Mouse (Mus musculus) embryo, embryonic 11 days (tissue): ENCODE measurements around the gene Arhgap4.
A peak's percentile ranks its signal among the peaks of the same experiment; 100 is the strongest.

ENCODE experiments used
- DNase-seq: peaks from one replicate; pipeline ENCODE4 v3.0.0-alpha.2; 2015

Gene Arhgap4

DNA sequence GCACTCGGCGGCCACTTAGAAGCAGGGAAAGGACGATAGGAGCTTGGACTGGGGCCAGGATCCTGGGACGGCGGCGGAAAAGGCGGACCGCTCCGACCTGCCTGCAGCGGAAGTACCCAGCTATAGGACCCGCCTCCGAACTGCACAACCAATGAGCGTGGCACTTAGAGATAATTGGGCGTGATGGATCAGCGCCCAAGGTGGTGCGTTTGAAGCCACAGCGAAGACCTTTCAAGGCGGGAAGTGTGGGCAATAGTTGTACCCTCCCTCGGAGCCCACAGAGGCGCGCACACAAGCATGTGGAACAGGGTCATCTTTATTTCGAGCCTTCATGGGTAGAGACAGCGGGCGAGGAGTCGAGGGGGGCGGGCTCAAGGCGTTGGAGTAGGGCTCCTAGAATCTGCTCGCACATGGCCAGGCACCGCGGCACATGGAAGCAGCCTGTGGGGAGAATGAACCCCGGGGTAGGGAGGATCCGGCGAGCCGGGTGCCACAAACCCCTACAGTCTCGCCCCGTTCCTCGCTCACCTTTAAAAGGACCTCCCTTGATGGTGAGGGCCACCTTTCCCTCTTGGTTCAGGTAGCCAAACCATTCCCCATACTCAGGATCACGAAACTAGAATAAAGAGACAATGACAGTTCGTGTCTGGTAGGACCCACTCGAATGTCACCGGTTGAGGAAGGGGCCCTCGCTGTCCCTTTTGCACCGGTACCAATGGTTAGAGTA, at the start of gene Arhgap4, which contains the start of gene Naa10:
Gene Arhgap4 (minus strand): TSS at position 48 of the 727 bp plus-strand sequence.
Gene Naa10 (minus strand): TSS at position 122 of the 727 bp plus-strand sequence.
- DNase-seq, result peak; percentile 91

DNA sequence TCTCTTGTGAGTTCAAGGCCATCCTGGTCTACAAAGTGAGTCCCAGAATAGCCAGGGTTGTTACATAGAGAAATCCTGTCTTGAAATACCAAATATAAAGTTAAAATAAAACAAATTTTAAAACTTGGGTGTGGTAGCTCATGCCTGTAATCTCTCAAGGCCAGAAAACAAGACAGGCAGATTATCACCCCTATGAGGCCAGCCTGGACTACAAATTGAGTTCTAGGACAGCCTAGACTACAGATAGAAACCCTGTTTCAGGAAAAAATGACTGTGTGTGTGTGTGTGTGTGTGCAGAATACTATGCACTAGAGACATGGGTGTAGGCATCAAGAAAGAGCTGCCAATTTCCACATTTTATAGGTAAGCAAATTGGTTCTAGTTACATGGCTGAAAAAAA, 49.1 kb upstream of the Arhgap4 start:
- DNase-seq, result no peak

DNA sequence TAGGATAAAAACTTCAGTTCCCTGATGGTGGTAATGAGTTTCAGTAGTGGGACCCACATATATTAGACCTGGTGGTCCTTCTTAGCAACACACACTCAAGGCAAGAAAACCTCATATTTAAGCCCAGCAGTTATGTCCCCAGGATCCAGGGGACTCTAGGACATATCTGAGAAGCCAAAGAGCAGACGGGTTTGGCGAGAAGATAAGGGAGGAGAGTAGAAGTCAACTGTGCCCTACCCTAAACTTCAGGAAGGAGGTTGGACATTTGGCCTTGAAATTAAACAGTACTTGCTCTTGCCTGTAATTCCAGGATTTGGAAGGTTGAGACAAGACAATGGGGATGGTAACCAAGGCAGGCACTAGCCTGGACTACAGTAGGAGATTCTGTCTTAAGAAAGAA, 48.1 kb upstream of the Arhgap4 start:
- DNase-seq, result no peak

DNA sequence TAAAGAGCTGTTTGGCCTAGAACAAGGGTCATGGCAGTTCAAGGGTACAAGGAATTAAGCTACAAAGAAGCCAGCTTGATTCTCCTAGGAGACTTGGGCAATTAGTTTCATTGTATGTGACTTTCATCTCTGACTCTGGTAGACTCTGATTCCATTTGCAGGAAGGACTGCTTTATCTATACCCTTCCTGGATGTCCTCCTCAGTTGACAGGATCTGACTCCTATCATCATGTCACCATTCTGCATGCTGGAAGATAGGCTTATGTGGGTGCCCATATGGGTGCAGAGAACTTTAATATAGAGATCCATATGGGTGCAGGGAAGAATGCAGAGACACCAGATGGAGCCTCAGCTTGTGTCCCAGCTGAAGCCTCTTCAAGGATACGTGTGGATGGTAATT, 47.5 kb upstream of the Arhgap4 start:
- no peak for DNase-seq

DNA sequence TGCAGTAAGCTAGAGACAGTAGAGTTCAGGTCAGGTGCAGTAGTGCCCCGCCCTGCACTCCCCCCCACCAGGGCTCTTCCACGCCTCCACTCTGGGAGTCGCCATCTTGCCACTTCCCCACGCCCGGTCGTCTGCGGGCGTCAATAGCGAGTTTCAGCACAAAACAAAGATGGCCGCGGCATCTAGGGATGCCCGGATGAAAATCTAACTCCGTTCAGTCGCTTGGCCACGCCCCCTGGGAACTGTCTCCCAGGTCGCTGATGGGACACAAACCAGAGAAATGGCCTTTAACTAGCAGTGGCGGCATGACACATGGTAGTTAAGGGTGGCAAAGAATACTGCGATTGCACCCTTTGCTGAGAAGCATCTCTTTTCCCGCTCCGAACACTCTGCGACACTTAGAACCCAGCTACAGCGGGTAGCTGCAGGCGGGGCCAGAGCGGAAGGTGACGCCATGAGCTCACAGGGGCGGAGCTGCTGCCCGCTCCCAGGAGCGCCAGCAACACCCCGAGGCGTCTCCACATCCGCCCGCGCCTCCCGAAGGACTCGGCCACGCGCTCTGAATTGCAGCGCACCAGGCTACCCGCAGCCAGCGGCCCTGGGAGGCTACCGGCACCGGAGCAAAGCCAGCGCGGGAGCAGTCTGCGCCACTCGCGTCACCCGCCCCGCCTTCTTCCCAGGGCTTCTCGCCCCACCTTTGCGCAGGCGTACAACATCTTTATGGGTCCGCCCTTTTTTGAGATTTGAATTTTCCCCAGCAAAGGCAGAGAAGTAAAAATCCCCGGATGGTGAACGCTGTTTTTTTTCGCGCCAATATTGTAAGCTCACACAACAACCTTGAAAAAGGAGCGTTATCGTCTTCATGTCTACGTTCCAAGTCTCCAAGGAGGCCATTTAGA, 45.8 kb upstream of the Arhgap4 start:
- peak; percentile 93 for DNase-seq

DNA sequence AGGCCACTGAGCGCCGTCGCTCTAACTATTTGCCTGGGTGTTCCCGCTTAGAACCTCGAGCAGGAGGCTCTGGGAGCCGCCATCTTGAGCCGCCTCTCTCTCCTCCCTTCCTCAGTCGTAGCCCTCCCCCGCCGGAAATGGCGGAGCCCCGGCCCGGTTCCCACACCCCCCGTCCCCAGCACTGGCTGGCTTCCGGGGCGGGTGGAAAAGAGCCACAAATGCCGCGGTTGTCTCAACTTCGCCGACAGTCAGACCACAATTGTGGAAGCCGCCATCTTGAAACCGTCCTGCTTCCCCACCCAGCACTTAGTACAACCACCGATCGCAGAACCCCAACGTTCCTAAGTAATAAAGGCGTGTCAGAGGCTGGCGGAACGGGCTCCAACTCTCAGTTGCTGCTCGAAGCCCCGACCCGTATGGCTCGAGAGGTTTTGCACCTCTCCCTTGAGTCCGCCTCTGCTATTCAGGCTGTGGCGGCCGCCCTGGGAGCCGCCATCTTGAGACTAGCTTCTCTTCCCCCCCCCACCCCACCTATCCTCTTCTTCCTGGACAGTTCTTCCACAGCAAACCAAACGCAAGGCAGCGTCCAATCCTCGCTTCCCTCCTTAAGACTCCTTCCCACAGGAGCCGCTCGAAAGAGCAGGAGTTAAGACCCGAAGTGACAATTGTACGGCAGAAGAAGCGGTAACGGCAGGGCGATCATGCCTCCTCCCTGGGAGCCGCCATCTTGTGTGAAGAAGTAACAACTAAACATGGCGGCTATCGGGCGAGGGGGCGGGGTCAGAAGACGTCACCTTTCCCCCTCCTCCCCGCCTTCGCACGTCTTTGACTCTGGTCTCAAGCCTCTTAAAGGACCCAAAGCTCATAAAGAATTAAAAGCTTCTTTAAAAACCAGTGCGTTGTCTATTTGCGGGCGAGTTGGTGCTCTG, 44.8 kb upstream of the Arhgap4 start, which contains the start of gene Hcfc1:
Gene Hcfc1 (minus strand): TSS at position 110 of the 929 bp plus-strand sequence.
- peak; percentile 88 for DNase-seq

DNA sequence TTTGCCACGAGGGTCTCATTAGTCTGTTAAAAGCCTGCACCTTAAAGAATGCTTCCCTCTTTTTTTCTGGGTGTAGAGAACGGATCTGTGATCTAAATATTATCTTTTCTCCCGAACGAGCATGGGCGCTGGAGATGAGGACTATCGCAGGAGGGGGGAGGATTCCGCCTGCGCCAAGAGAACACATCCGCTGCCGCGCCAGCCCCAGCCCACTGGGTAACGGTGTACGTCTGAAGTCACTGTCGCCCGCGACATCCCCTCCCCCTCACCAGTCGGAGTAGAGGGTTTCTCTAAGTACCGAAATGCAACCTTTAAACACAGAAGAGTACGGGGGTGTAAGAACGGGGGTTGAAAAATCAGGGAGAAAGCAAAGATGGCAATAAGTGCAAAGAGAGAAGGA, 43.6 kb upstream of the Arhgap4 start:
- DNase-seq, result peak; percentile 32

DNA sequence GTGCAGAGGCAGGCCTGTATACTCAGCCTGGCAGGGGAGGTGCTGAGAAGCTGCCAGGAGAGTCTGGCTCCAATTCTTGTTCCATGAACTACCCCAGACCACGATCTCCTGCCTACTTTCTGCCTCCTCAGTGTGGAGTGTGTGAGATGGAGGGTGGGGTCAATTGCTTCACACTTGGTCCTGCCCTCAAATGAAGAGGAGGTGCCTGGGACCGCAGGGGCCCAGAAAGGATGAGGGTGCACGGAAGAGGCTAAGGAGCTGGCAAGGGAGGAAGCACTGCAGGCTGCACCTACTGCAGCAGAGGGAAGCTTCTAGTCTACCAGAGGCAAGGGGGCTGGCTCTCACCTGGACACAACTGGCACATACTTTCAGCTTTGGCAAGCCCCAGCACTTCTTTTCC, 42.7 kb upstream of the Arhgap4 start:
- no peak for DNase-seq

DNA sequence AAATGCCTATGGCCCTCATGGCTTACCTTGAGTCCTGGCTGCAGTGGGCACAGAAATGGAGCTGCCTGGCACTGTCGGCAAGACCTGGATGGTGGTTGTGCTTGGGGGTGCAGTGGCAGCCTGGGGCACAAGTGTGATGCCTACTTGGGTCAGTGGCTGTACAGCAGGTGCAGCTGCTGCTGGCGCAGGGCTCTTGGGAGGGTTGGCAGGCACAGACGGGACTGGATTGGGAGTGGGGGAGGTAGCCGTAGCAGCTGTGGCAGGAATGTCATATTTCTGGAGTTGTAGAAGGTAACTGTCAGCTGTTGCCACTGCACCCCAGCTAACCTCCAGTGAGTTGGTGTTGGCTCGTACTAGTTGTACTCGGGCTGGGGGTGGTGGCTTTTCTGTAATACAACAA, 33.3 kb upstream of the Arhgap4 start:
- no peak for DNase-seq

DNA sequence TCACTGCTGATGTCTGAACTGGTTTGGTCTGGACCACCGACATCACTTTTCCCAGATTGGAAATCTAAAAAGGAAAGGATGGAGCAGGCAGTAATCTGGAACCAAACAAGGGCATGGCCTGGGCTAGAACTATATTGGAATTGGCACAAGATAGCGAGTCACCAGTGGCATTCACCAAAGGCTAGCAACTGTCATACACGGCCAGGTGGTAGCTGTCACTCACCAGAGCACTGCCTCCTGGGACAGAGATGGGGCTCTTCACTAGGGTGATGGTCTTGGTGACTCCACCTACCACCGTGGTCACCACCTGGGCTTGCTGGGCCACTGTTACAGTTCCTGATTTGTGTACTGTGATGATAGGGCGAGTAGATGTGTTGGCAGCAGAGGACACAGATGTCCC, 30.9 kb upstream of the Arhgap4 start:
- no peak for DNase-seq

DNA sequence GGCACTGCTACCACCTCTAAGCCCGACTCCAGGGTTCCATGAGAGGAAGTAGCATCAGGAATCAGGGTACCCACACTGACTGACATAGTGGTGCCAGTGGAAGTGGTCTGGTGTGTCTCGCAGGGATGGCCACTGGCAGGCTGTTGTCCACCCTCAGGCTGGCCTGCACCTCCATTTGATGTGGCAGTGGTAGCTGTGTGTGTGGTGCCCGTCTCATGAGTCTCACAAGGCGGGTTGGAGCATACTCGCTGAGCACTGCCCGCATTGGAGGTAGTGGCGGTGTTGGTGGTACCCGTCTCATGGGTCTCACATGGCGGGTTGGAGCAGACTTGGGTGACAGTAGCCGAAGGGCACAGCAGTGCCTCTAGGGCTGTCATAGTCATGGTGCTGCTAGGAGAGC, 27.7 kb upstream of the Arhgap4 start:
- no peak for DNase-seq

DNA sequence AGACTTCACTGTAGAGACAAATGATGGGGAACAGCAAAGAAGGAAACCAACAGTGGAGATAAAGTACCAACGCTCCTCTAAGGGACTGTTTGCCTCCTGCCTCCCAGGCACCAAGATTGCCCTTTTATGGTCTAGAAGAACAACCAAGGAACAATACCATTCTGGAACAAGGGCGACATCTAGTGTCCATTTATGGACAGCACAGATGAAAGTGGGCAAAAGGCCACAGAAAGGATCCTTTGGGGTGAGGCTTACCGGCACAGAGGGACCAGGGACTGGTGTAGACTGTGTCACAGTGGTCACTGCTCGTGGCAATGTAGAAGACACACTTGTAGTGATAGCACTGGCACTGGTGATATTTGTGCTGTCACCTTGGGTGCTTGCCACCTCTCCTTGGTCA, 27.0 kb upstream of the Arhgap4 start:
- DNase-seq, result peak; percentile 66

DNA sequence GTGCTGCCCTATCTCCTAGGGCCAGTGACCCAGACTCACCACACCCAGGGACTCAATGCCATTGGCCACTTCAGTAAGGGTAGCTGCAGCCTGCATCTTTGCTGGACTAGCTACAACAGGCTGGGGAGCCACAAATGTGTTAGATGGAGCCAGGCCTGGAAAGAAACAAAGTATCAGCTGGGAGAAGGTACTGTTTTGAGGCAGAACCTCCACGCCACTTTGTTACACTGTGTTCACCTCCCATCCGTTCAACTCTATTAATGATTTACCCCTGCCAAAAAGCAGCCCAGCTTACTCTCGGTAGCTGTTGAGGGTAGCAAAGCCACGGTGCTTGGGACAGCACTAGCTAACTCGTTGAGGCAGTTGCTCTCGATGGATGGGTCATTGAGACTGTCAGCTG, 25.2 kb upstream of the Arhgap4 start:
- DNase-seq, result no peak

DNA sequence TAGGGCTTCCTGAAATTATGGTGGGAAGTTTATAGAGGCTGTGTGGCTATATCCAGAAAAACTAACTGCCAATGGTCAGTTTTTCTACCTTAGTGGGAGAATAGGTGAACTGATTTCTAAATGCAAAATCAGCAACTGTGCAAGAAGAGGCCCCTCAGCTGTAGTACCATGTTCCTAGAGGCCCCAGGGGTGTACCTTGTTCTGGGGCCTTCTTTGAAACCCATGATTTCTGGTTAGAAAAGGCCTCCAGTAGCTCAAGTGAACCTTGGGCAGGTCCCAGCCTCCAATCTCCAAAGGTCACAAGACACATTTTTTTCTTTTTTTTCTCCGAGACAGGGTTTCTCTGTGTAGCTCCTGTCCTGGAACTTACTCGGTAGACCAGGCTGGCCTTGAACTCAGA, 20.6 kb upstream of the Arhgap4 start:
- DNase-seq, result no peak

DNA sequence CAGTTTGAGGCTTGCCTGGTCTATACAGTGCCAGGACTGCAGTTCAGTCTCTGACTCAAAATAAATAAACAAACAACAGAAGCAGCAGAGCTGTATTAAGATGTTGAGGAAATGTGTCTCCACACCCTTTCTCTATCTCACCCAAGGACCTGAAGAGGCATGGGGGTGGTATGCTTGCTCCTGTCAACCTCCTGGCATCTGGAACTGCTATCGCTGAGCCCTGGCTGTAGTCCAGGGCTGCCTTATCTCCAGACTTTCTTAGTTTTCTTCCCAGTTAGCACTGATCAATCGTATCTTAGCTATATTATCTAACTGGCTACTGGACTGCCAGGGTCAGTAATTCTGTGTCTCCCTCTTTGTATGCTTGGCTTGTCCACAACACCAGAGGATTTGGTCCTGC, 20.2 kb upstream of the Arhgap4 start:
- DNase-seq, result no peak

DNA sequence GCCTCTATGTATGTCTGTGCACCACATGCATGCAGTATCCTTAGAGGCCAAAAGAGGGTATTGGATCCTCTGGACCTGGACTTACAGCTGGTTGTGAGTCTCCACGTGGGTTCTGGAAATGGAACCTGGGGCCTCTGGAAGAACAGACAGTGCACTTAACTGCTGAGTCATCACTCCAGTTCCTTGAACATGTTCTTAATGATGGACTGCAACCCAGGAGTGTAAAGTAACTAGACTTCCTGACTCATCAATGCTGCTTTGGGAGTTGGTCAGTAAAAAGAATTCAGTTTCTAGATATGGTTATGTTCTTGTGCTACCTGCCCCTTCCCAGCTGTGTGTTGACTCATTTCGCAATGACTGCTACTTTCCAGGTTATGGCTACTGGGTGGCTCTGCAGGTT, 10.2 kb upstream of the Arhgap4 start:
- no peak for DNase-seq

DNA sequence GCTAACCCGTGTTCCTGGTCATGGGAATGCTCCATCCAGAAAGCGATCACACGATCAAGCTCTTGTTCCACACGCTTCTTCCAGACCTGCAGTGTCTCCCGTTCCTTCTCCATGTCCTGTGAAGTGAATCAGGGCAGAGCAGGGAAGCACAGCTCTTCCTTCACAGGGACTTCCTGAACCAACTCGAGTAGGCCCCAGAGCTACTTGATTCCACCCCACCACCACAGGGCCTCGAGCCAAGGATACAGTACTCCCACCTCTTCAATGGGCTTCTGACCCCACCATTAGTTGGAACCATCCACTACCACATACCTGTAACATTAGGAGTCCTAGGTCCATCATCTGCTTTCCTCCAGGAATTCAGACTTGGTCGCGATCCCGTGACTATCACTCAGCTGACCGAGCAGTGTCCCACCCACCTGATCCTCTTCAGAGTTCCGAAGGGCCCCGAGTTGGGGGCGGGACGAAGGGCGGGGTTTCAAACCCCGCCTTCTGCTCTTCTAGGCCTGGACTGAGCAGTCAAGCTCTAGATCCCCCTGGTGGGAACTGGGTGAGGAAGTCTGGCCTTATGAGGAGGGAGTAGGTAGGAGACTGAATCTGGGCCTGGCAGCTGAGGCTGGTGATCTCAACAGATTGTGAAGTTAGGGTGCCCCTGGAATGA, 8.9 kb upstream of the Arhgap4 start, which contains the start of gene Renbp:
Gene Renbp (minus strand): TSS at position 449 of the 661 bp plus-strand sequence.
- peak; percentile 76 for DNase-seq

DNA sequence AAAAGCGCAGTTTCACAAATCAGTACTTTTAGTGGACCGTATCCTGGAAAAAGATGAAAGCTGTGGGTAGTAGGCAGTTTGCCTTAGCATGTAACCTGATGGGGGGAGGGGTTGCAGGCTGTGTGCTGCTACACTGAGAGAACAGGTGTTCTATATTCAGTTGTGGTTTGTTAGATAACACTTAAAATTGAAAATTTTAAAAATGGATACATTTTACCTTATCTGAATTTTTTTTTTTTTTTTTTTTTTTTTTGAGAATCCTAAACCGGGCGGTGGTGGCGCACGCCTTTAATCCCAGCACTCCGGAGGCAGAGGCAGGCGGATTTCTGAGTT, 846 bp upstream of the Arhgap4 start:
- peak; percentile 6 for DNase-seq

DNA sequence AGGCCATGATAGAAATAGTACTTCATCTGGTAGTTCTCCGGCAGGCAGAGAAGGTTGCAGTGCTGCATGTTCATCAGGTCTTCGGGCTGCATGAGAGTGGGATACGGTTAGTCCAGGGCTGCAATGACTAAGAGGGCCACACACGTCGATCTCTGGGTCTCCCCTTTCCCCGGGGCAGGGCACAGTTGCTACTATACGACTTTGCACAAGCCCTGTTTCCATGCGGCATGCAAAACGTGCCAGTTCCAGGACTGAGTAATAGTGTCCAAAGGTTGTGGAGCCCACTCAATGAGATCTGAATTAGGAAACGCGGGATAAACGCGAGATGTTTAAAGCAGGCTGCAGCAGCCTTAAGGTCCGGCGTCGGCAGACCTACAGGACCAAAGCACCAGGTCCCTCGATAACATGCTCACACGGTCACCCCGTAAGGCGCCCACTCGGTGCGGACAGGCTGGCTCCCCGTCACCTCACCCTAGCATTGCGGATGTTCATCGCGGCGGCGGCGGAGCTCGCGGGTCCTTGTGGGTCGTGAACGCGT, 316 bp downstream of the Arhgap4 start:
- DNase-seq, result peak; percentile 16

DNA sequence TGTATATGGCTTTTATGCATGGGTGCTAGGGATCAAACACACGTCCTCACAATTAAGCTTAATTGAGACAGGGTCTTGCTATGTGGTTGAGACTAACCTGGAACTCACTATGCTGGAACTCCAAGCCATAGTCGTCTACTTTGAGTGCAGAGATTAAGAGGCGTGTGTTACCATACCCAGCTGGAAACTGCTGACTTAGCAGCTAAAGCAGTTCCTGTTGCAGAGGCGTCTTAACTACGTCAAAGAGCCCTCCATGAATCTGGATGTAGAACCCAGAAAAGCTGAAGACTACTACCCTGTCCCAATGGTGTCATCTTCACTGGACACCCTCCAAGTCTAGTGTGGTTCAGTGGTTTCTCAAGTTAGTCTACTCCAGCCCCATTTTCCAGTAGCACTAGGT, 3.0 kb downstream of the Arhgap4 start:
- no peak for DNase-seq

DNA sequence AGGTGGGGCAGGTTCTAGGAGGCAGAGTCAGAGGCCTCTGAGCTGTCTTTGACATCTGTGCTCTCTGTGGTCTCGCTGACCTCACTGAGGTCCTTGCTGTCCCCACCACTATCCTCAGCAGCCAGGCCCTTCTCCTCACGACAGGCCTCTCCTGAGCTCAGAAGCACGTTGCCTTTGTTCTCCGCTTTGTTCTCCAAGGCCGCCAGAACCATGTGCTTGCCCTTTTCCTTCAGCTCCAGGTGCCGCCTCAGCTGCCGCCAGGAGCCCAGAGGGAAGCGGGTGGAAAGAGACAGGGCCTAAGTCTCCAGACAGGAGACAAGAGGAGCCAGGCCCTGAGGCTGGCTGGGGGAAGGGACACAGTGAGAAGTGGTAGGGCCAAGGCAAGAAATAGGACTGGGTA, 4.7 kb downstream of the Arhgap4 start:
- no peak for DNase-seq
